Mouse (Mus musculus) small intestine, adult 2 months (tissue): Measurements from ENCODE around the gene Nnat. TPM values are rescaled to one million over a fixed set of nuclear protein-coding genes. Genes with fewer than 3 reads are reported as not detected.
"Not testable (repeated sequence)": the region's sequence is repeated elsewhere in the genome, so short reads cannot be mapped to it uniquely, and the experiment has no call there.

Experiments used
- H3K27ac ChIP-seq: fragments of 200-500 bp; 2 replicates; pipeline ENCODE4 v1.5.1; 2012; ENCODE audit warnings: low read depth, low read length, control low read depth, inconsistent platforms; ENCODE audit not compliant: insufficient read depth
- H3K27me3 ChIP-seq: fragments of 200-500 bp; 2 replicates; pipeline ENCODE4 v1.6.1; 2012; ENCODE audit warnings: mild to moderate bottlenecking, moderate library complexity, low read length, inconsistent platforms; ENCODE audit not compliant: control insufficient read depth, insufficient read depth
- H3K36me3 ChIP-seq: fragments of 200-500 bp; 2 replicates; pipeline ENCODE4 v1.6.1; 2012; ENCODE audit warnings: mild to moderate bottlenecking, low read length, control low read depth, inconsistent platforms; ENCODE audit not compliant: control insufficient read depth, insufficient read depth
- H3K4me1 ChIP-seq: fragments of 200-500 bp; 2 replicates; pipeline ENCODE4 v1.6.1; 2012; ENCODE audit warnings: low read length, inconsistent platforms, mixed read lengths; ENCODE audit not compliant: control insufficient read depth, insufficient read depth, insufficient read length
- H3K4me3 ChIP-seq: fragments of 200-500 bp; 2 replicates; pipeline ENCODE4 v1.5.1; 2012; ENCODE audit warnings: low read depth, mild to moderate bottlenecking, control low read depth, inconsistent platforms, low read length, moderate library complexity
- CTCF ChIP-seq: fragments of 200-500 bp; IDR thresholded peaks from 2 replicates; pipeline ENCODE4 v1.5.1; 2012; ENCODE audit warnings: low read depth, mild to moderate bottlenecking, control low read depth, inconsistent platforms, low read length, moderate library complexity, mixed read lengths; ENCODE audit not compliant: insufficient replicate concordance, insufficient read length; ENCODE audit errors: extremely low read depth
- POLR2A ChIP-seq: fragments of 200-500 bp; IDR thresholded peaks from 2 replicates; pipeline ENCODE4 v1.6.1; 2012; ENCODE audit warnings: low read depth, mild to moderate bottlenecking, control low read depth, inconsistent platforms, low read length, moderate library complexity
- WGBS: fragments of 180-500 bp; shearing (Covaris S2); methylation state at CpG from one replicate; pipeline ENCODE4 v1.1.7; 2018; 5-methylcytosine and 5-hydroxymethylcytosine counted together
- polyA plus RNA-seq: library from polyadenylated mRNA; depleted of rRNA; stranded (reverse); fragments of >200 nt; gene quantifications from 2 replicates; pipeline ENCODE4 v1.2.3, GENCODE M21; 2012

Gene Nnat
- polyA plus RNA-seq, 1 experiment = 9.5 TPM

GRCm38 (mm10) chr2:157568881-157569280, 9.0 kb downstream of the Nnat start:
- H3K27me3 ChIP-seq = no peaks in the 10 kb centered on the region; the same call in 1 of the 2 replicates
- no peak overlapping the region for H3K4me3 ChIP-seq
- no peak overlapping the region for H3K27ac ChIP-seq
- TF ChIP-seq POLR2A (no peak), CTCF (no peak)
- H3K36me3 ChIP-seq = no peaks in the 10 kb centered on the region
- 69% methylated on average over 2 of the region's 2 CpGs for WGBS
- H3K4me1 ChIP-seq = peaks cover 7% of the 10 kb centered on the region; the same call in 1 of the 2 replicates

- TF ChIP-seq CTCF (no peak), POLR2A (no peak)
- Histone ChIP-seq H3K4me1 (peaks cover 7% of the 10 kb centered on the region; the same call in 1 of the 2 replicates), H3K27ac (no peak overlapping the region), H3K4me3 (no peak overlapping the region), H3K27me3 (no peaks in the 10 kb centered on the region; the same call in 1 of the 2 replicates), H3K36me3 (no peaks in the 10 kb centered on the region)
- 51% methylated on average over 9 of the region's 9 CpGs for WGBS
Observed at GRCm38 (mm10) chr2:157569796-157570485, 10.1 kb downstream of the Nnat start.

GRCm38 (mm10) chr2:157571224-157571832, 11.4 kb downstream of the Nnat start, which contains the start of gene Blcap:
Gene Blcap (minus strand): TSS chr2:157571274.
- TF ChIP-seq CTCF (peak; percentile 25; the same call in 1 of the 2 replicates), POLR2A (no peak)
- WGBS = 7% methylated on average over 6 of the region's 6 CpGs

GRCm38 (mm10) chr2:157572786-157573185, 12.9 kb downstream of the Nnat start:
- 55% methylated on average over 2 of the region's 2 CpGs for WGBS
- no peaks in the 10 kb centered on the region for H3K4me1 ChIP-seq
- no peaks in the 10 kb centered on the region for H3K36me3 ChIP-seq
- H3K27ac ChIP-seq = no peak overlapping the region
- TF ChIP-seq CTCF (no peak), POLR2A (no peak)
- H3K27me3 ChIP-seq = no peaks in the 10 kb centered on the region; the same call in 1 of the 2 replicates
- no peak overlapping the region for H3K4me3 ChIP-seq

More at GRCm38 (mm10) chr2:157571224-157571832, 11.4 kb downstream of the Nnat start, which contains the start of gene Blcap:
- Histone ChIP-seq H3K4me1 (peaks cover 7% of the 10 kb centered on the region; the same call in 1 of the 2 replicates), H3K27ac (no peak within 1 kb of the TSS), H3K36me3 (no peaks in the 10 kb centered on the region), H3K27me3 (no peaks in the 10 kb centered on the region; the same call in 1 of the 2 replicates), H3K4me3 (no peak within 1 kb of the TSS)

DNA sequence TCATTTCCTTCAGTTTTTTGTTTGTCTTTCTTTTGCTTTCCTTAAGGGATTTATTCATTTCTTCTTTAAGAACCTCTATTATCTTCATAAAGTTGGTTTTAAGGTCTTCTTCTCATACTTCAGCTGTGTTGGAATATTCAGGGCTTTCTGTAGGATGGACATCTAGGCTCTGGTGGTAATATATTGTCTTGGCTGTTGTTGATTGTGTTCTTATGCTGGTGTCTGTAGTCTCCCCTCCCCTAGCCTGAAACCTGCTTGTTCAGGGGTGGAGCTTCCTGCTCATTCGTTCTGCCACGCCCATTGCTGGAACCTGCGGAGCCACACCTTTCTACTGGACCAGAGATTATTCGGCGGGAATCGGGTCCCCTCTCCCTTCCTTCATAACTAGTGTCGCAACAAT, 25.5 kb downstream of the Nnat start:
- not testable (repeated sequence) for H3K27me3 ChIP-seq, H3K4me3 ChIP-seq, H3K4me1 ChIP-seq, H3K27ac ChIP-seq, H3K36me3 ChIP-seq
- 30% methylated on average over 7 of the region's 7 CpGs for WGBS

- Histone ChIP-seq H3K4me3 (peak overlapping the region; percentile 2; the same call in 1 of the 2 replicates), H3K4me1 (no peaks in the 10 kb centered on the region), H3K27ac (no peak overlapping the region), H3K27me3 (no peaks in the 10 kb centered on the region), H3K36me3 (no peaks in the 10 kb centered on the region)
- WGBS = 57% methylated on average over 22 of the region's 22 CpGs
- TF ChIP-seq CTCF (no peak), POLR2A (no peak)
Observed at GRCm38 (mm10) chr2:157596876-157597566, 37.1 kb downstream of the Nnat start.

GRCm38 (mm10) chr2:157601435-157601839, 41.6 kb downstream of the Nnat start:
- no peak for TF ChIP-seq POLR2A
- no peak for TF ChIP-seq CTCF
- WGBS = 61% methylated on average over 6 of the region's 6 CpGs
- Histone ChIP-seq H3K4me3 (no peak overlapping the region), H3K27ac (no peak overlapping the region), H3K4me1 (no peaks in the 10 kb centered on the region; the same call in 1 of the 2 replicates), H3K36me3 (no peaks in the 10 kb centered on the region), H3K27me3 (no peaks in the 10 kb centered on the region)
